Mouse (Mus musculus) heart, adult 2 months (tissue): ENCODE data around the gene Mad2l2. TPM values are rescaled to one million over a fixed set of nuclear protein-coding genes. Genes with fewer than 3 reads are reported as not detected.
A peak's percentile ranks its signal among the peaks of the same experiment; 100 is the strongest.

Experiments
- DNase-seq, 2 experiments: peaks; one replicate each; pipeline ENCODE4 v3.0.0; 2021
- H3K27ac ChIP-seq: fragments of 200-600 bp; 2 replicates; pipeline ENCODE4 v1.8.1; 2022
- H3K27me3 ChIP-seq: fragments of 200-500 bp; 2 replicates; pipeline ENCODE4 v1.6.1; 2012; ENCODE audit warnings: mild to moderate bottlenecking, low read length, inconsistent platforms, mixed read lengths; ENCODE audit not compliant: control insufficient read depth, insufficient read depth
- H3K36me3 ChIP-seq: fragments of 200-500 bp; 2 replicates; pipeline ENCODE4 v1.6.1; 2012; ENCODE audit warnings: low read length, inconsistent platforms; ENCODE audit not compliant: control insufficient read depth, insufficient read depth
- H3K4me1 ChIP-seq: fragments of 200-500 bp; 2 replicates; pipeline ENCODE4 v1.6.1; 2011; ENCODE audit warnings: low read length; ENCODE audit not compliant: control insufficient read depth, insufficient read depth
- H3K4me3 ChIP-seq: fragments of 200-600 bp; 2 replicates; pipeline ENCODE4 v1.8.1; 2022
- H3K79me2 ChIP-seq: fragments of 200-500 bp; replicated peaks from 2 replicates; pipeline ENCODE4 v1.6.1; 2012; ENCODE audit warnings: mild to moderate bottlenecking, inconsistent platforms, low read length, moderate library complexity, mixed read lengths; ENCODE audit not compliant: control insufficient read depth, insufficient read depth
- H3K9ac ChIP-seq: fragments of 200-500 bp; 2 replicates; pipeline ENCODE4 v1.6.1; 2012; ENCODE audit warnings: low read depth, mild to moderate bottlenecking, control low read depth, inconsistent platforms, low read length, mixed read lengths
- CTCF ChIP-seq: fragments of 200-600 bp; IDR thresholded peaks from 2 replicates; pipeline ENCODE4 v1.8.1; 2022; ENCODE audit warnings: antibody characterized with exemption, mild to moderate bottlenecking, moderate library complexity
- EP300 ChIP-seq: fragments of 200-500 bp; IDR thresholded peaks from 2 replicates; pipeline ENCODE4 v1.6.1; 2011; ENCODE audit warnings: low read depth, low read length, control low read depth; ENCODE audit not compliant: insufficient read depth
- POLR2A ChIP-seq: fragments of 200-500 bp; IDR thresholded peaks from 2 replicates; pipeline ENCODE4 v1.6.1; 2011; ENCODE audit warnings: mild to moderate bottlenecking, low read depth, low read length, control low read depth; ENCODE audit not compliant: insufficient read depth
- WGBS: fragments of 180-500 bp; shearing (Covaris S2); methylation state at CpG from one replicate; pipeline ENCODE4 v1.1.7; 2018; 5-methylcytosine and 5-hydroxymethylcytosine counted together
- intact Hi-C: fragments of 180-260 bp; cut with DNase I; formaldehyde crosslinking; loops from one replicate; pipeline ENCODE4 v1.15.1; 2025
- polyA plus RNA-seq: library from polyadenylated mRNA; depleted of rRNA; stranded (reverse); fragments of >200 nt; gene quantifications from 2 replicates; pipeline ENCODE4 v1.2.3, GENCODE M21; 2012
- total RNA-seq, 2 experiments: library from RNA; stranded (reverse); gene quantifications; 2 replicates each; pipeline ENCODE4 v1.2.3; 2021

Gene Mad2l2
- total and polyA plus RNA-seq, 3 experiments: 11.0 to 21.9 (median 13.8) TPM

DNA sequence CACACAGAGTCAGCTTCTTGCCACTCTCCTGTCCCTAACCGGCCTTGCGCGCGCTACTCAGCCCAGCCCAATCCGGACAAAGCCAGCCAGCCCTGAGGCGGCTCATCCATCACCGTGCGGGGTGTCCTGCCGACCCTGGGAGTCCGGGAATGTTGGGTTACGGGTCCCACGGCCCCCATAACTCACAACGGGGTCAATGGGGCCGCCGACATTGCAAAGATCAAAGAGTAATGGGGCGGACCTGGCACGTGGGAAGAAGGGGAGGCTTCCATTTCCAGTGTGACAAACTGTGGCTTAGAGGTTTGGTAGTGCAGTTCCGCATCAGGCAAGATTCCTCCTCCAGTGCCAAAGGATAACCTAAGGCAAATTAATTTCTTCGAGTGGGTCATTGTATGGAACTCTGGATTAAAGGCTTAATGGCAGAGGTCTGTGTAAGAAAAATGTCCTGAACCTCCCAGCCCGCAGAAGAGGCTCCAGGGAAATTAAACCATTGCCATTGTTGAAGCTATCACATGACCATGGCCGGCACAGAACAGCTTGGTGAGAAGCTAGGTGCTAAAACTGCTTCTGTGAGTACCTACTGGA, 1.4 kb downstream of the Mad2l2 start:
- peaks cover 14% of the 10 kb centered on the region for H3K27me3 ChIP-seq
- no peaks in the 10 kb centered on the region for H3K36me3 ChIP-seq
- H3K79me2 ChIP-seq: no peaks in the 10 kb centered on the region
- no peaks in the 10 kb centered on the region for H3K4me1 ChIP-seq
- intact Hi-C loops: no loop called here
- H3K4me3 ChIP-seq: no peak overlapping the region
- no peak for DNase-seq
- WGBS: 3% methylated on average over 21 of the region's 21 CpGs
- H3K27ac ChIP-seq: no peak overlapping the region
- no peak overlapping the region for H3K9ac ChIP-seq
- TF ChIP-seq POLR2A (no peak), CTCF (no peak), EP300 (no peak)

DNA sequence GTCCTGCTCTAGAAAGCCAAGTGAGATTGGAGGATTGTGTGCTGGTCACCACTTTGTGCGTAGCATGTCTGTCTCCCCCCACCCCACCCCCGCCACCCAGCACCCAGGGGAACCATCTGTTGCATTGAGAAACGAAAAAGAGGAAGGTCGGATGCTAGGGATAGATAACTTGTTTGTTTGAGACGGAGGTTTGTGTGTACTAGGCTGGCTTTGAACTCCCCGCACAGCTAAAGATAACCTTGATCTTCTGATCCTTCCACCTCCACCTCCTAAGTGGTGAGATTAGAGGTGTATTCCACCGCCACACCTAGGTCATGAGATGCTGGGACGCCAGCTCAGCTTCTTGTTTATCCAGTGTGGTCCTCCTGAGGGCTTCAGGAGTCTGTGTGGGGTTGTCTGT, 4.8 kb downstream of the Mad2l2 start:
- intact Hi-C loops: no loop called here
- H3K27me3 ChIP-seq: peaks cover 11% of the 10 kb centered on the region
- no peak overlapping the region for H3K27ac ChIP-seq
- TF ChIP-seq POLR2A (no peak), CTCF (no peak), EP300 (no peak)
- H3K4me1 ChIP-seq: no peaks in the 10 kb centered on the region; the same call in 1 of the 2 replicates
- no peak overlapping the region for H3K4me3 ChIP-seq
- H3K9ac ChIP-seq: no peak overlapping the region
- WGBS: 69% methylated on average over 8 of the region's 8 CpGs
- H3K79me2 ChIP-seq: no peaks in the 10 kb centered on the region
- no peaks in the 10 kb centered on the region for H3K36me3 ChIP-seq
- DNase-seq: no peak

DNA sequence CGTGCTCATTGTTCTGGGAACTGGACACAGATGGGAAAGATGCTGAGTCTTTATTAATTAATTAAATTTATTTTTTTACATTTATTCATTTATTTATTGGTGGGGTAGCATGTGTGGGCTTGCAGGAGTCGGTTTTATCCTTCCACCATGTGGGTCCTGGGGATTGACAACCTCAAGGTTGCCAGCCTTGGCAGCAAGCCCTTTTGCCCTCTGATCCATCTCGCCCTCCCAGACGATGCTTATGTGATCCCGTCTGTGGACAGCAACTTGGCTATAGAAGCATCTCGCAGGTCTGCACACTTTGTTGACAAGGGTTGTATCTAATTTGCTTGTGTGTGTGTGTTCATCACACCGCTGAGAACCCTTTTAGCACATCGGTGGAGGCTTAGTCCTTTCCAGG, 7.3 kb downstream of the Mad2l2 start:
- intact Hi-C loops: no loop called here
- Histone ChIP-seq H3K27ac (no peak overlapping the region), H3K4me1 (no peaks in the 10 kb centered on the region; the same call in 1 of the 2 replicates), H3K27me3 (no peaks in the 10 kb centered on the region), H3K4me3 (no peak overlapping the region), H3K9ac (no peak overlapping the region), H3K79me2 (no peaks in the 10 kb centered on the region), H3K36me3 (no peaks in the 10 kb centered on the region)
- TF ChIP-seq EP300 (no peak), CTCF (no peak), POLR2A (no peak)
- DNase-seq: no peak
- WGBS: 65% methylated on average over 8 of the region's 8 CpGs

DNA sequence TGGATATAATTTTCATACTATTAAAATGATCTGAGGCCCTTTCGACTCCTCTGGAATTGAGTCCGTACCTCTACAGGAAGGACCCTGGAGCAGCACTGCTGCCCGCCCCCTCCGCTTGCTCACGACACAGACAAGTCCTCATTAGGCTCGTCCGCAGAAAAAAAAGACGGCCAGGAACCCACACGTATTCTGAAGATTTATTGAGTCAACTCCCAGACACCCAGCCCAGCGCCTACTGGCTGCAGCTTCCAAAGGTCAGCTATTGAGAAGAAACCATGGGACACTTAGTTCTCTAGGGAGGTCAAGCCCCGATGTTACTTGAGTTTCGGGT, 9.5 kb downstream of the Mad2l2 start:
- TF ChIP-seq POLR2A: no peak
- no peak for TF ChIP-seq CTCF
- TF ChIP-seq EP300: no peak
- WGBS: 1% methylated on average over 12 of the region's 12 CpGs
- H3K4me1 ChIP-seq: no peaks in the 10 kb centered on the region; the same call in 1 of the 2 replicates
- intact Hi-C loops: loop anchor here (1.0 kb wide), 1 partner anchor 25 kb away; no protein-coding TSS in a partner anchor
- no peak for DNase-seq
- no peaks in the 10 kb centered on the region for H3K36me3 ChIP-seq
- H3K4me3 ChIP-seq: peak overlapping the region; percentile 85
- H3K27ac ChIP-seq: peak overlapping the region; percentile 96
- no peaks in the 10 kb centered on the region for H3K79me2 ChIP-seq
- H3K9ac ChIP-seq: peak overlapping the region; percentile 42
- no peaks in the 10 kb centered on the region for H3K27me3 ChIP-seq

DNA sequence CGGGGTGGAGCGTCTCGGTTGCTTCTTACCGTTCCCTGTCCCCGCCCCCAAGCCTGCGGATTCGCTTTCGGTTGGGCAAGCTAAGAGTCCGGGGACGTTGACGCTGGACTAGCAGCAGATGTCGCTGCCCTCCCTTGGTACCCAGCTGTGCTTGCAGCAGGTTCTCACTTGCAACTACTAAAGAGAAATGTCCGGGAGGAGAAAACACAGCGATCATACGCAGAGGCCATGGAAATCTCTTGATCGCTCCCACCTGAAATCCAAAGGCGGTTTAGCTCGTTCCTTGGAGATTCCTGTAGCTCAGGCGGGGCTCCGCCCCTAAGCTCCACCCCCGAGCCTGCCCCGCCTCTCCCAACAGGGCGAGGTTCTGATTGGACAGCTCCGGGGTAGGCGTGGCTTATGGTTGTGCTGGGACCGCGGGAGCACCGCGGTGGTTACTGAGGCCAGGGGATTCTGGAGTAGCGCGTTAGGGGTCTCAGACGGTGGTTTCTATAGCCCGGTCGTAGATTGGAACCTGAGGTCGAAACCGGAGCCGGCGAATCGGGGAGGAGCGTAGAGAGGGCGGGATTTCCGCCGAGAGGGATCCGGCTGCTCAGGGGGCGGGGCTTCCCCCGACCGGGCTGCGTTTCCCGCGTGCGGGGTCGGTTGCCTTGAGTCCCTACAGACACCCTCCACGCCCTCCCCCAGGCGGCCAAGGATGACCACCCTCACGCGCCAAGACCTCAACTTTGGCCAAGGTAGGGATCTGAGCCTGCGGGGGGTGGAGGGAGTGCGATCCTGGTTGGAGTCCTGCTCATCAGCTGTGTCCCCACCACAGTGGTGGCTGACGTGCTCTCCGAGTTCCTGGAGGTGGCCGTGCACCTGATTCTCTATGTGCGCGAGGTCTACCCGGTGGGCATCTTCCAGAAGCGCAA, 10.2 kb downstream of the Mad2l2 start:
- WGBS: under 1% methylated on average over 64 of the region's 65 CpGs
- Histone ChIP-seq H3K9ac (peak overlapping the region; percentile 83), H3K4me1 (no peaks in the 10 kb centered on the region; the same call in 1 of the 2 replicates), H3K27me3 (no peaks in the 10 kb centered on the region), H3K79me2 (no peaks in the 10 kb centered on the region), H3K36me3 (no peaks in the 10 kb centered on the region), H3K27ac (peak overlapping the region; percentile 96), H3K4me3 (peak overlapping the region; percentile 85)
- intact Hi-C loops: loop anchor here (1.0 kb wide), 1 partner anchor 24 kb away; no protein-coding TSS in a partner anchor
- peak; percentile 89 for TF ChIP-seq CTCF
- TF ChIP-seq EP300: peak; percentile 53; the same call in 1 of the 2 replicates
- TF ChIP-seq POLR2A: peak; percentile 71
- DNase-seq: peak; percentile 95 to 96

DNA sequence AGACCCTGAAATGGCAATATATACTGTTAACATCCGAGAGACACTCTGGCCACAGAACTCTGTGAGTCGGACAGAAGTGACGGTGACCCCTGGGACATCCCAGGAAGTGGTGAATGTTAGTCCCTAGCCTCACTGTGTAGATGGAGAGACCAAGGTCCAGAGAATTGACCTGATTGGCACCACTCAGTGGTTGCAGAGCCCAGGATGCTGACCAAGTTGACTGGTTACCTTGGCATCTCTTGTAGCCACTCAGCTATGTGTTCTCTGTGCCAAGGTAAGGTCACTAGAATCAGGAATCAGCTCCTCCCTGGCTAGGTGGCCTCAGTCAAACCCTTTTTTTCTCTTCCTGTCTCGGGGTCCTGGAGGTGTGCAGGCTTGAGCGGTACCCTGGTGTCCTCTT, 13.5 kb downstream of the Mad2l2 start:
- no peak overlapping the region for H3K27ac ChIP-seq
- no peaks in the 10 kb centered on the region for H3K79me2 ChIP-seq
- no peak for TF ChIP-seq EP300
- no peak for TF ChIP-seq CTCF
- WGBS: 69% methylated on average over 5 of the region's 5 CpGs
- no peaks in the 10 kb centered on the region; the same call in 1 of the 2 replicates for H3K4me1 ChIP-seq
- DNase-seq: no peak
- no peak overlapping the region for H3K4me3 ChIP-seq
- intact Hi-C loops: no loop called here
- no peaks in the 10 kb centered on the region for H3K27me3 ChIP-seq
- no peak overlapping the region for H3K9ac ChIP-seq
- H3K36me3 ChIP-seq: no peaks in the 10 kb centered on the region
